Mouse (Mus musculus) thymus, postnatal 4 days (tissue): ENCODE data around the gene Myoz2.

Experiments
- DNase-seq: peaks from one replicate; pipeline ENCODE4 v3.0.0; 2021

Myoz2 gene

GRCm38 (mm10) chr3:123001053-123001452 lies 33.8 kb downstream of the Myoz2 start:
- no peak for DNase-seq

- DNase-seq = no peak
Measured at GRCm38 (mm10) chr3:122998511-122998910, 36.3 kb downstream of the Myoz2 start.

GRCm38 (mm10) chr3:122996968-122997367 lies 37.8 kb downstream of the Myoz2 start:
- no peak for DNase-seq

GRCm38 (mm10) chr3:122986906-122987305 lies 47.9 kb downstream of the Myoz2 start:
- no peak for DNase-seq

GRCm38 (mm10) chr3:122986386-122986785 lies 48.4 kb downstream of the Myoz2 start:
- no peak for DNase-seq

- DNase-seq = peak; percentile 12
Measured at GRCm38 (mm10) chr3:122985183-122985944, 49.5 kb downstream of the Myoz2 start.

GRCm38 (mm10) chr3:122984249-122985182 lies 50.3 kb downstream of the Myoz2 start, which contains the start of gene Usp53:
Gene Usp53, minus strand, starts transcription at chr3:122984510.
- DNase-seq = peak; percentile 93

- DNase-seq = peak; percentile 76
Measured at GRCm38 (mm10) chr3:122983849-122984248, 51.0 kb downstream of the Myoz2 start.

GRCm38 (mm10) chr3:122975964-122976363 lies 58.9 kb downstream of the Myoz2 start:
- no peak for DNase-seq

- DNase-seq = no peak
Measured at GRCm38 (mm10) chr3:122975363-122975762, 59.5 kb downstream of the Myoz2 start.

- DNase-seq = no peak
Measured at GRCm38 (mm10) chr3:122974833-122975232, 60.0 kb downstream of the Myoz2 start.

- DNase-seq = no peak
Measured at GRCm38 (mm10) chr3:122972126-122972822, 62.5 kb downstream of the Myoz2 start.

GRCm38 (mm10) chr3:122968391-122968790 lies 66.4 kb downstream of the Myoz2 start:
- no peak for DNase-seq

- DNase-seq = no peak
Measured at GRCm38 (mm10) chr3:122964301-122964700, 70.5 kb downstream of the Myoz2 start.
